Mouse (Mus musculus): ENCODE measurements around the gene Imp3. TPM values are rescaled to one million over a fixed set of nuclear protein-coding genes. Genes with fewer than 3 reads are reported as not detected.
A peak's percentile ranks its signal among the peaks of the same experiment; 100 is the strongest.

Gene Imp3
- polyA plus RNA-seq, 1 experiment from 2014 or later, result 42.6 TPM

- Histone ChIP-seq H3K27me3 (peaks cover 34% of the 10 kb centered on the region), H3K9ac (no peak overlapping the region), H3K4me3 (replicated peaks) (peak overlapping the region; percentile 12; the same call in 1 of the 2 replicates), H3K9me3 (replicated peaks) (no peaks in the 10 kb centered on the region), H3K4me1 (replicated peaks) (peaks cover 44% of the 10 kb centered on the region), H3K36me3 (replicated peaks) (no peaks in the 10 kb centered on the region), H3K27ac (replicated peaks) (peak overlapping the region; percentile 41; the same call in 1 of the 2 replicates), H3K4me2 (peak overlapping the region; percentile 52)
- ATAC-seq (ENCODE audit: insufficient read depth), result no peak
- 50% methylated on average over 8 of the region's 8 CpGs for WGBS (ENCODE audit: insufficient replicate concordance)
Measured at GRCm38 (mm10) chr9:56923841-56924650, 13.2 kb upstream of the Imp3 start.

GRCm38 (mm10) chr9:56924651-56925027 is 12.6 kb upstream of the Imp3 start:
- Histone ChIP-seq H3K4me1 (replicated peaks) (peaks cover 45% of the 10 kb centered on the region), H3K27me3 (peaks cover 40% of the 10 kb centered on the region), H3K36me3 (replicated peaks) (no peaks in the 10 kb centered on the region), H3K4me2 (peak overlapping the region; percentile 52), H3K4me3 (replicated peaks) (peak overlapping the region; percentile 12; the same call in 1 of the 2 replicates), H3K9ac (no peak overlapping the region), H3K9me3 (replicated peaks) (no peaks in the 10 kb centered on the region), H3K27ac (replicated peaks) (peak overlapping the region; percentile 41; the same call in 1 of the 2 replicates)
- 21% methylated on average over 7 of the region's 7 CpGs for WGBS (ENCODE audit: insufficient replicate concordance)
- ATAC-seq (ENCODE audit: insufficient read depth), result peak; percentile 26; the same call in 1 of the 2 replicates

GRCm38 (mm10) chr9:56925291-56926024 is 11.8 kb upstream of the Imp3 start:
- Histone ChIP-seq H3K9ac (no peak overlapping the region; the same call in 1 of the 2 replicates), H3K27ac (replicated peaks) (no peak overlapping the region), H3K4me2 (peak overlapping the region; percentile 52), H3K4me3 (replicated peaks) (peak overlapping the region; percentile 14; the same call in 1 of the 2 replicates), H3K9me3 (replicated peaks) (no peaks in the 10 kb centered on the region), H3K27me3 (peaks cover 49% of the 10 kb centered on the region), H3K4me1 (replicated peaks) (peaks cover 45% of the 10 kb centered on the region), H3K36me3 (replicated peaks) (no peaks in the 10 kb centered on the region)
- ATAC-seq (ENCODE audit: insufficient read depth), result no peak
- 82% methylated on average over 26 of the region's 26 CpGs for WGBS (ENCODE audit: insufficient replicate concordance)

GRCm38 (mm10) chr9:56926025-56926360 is 11.3 kb upstream of the Imp3 start:
- no peak overlapping the region for H3K9ac ChIP-seq
- no peak overlapping the region for H3K4me3 ChIP-seq (replicated peaks)
- peaks cover 45% of the 10 kb centered on the region for H3K4me1 ChIP-seq (replicated peaks)
- H3K4me2 ChIP-seq, result peak overlapping the region; percentile 52; the same call in 1 of the 2 replicates
- H3K27ac ChIP-seq (replicated peaks), result no peak overlapping the region
- peaks cover 54% of the 10 kb centered on the region for H3K27me3 ChIP-seq
- H3K9me3 ChIP-seq (replicated peaks), result no peaks in the 10 kb centered on the region
- no peak for ATAC-seq (ENCODE audit: insufficient read depth)
- 72% methylated on average over 10 of the region's 10 CpGs for WGBS (ENCODE audit: insufficient replicate concordance)
- H3K36me3 ChIP-seq (replicated peaks), result no peaks in the 10 kb centered on the region

GRCm38 (mm10) chr9:56926387-56926786 is 10.9 kb upstream of the Imp3 start:
- H3K4me2 ChIP-seq, result peak overlapping the region; percentile 87
- peak overlapping the region; percentile 67; the same call in 1 of the 2 replicates for H3K4me3 ChIP-seq (replicated peaks)
- H3K27ac ChIP-seq (replicated peaks), result no peak overlapping the region
- H3K9me3 ChIP-seq (replicated peaks), result no peaks in the 10 kb centered on the region
- peaks cover 54% of the 10 kb centered on the region for H3K27me3 ChIP-seq
- H3K4me1 ChIP-seq (replicated peaks), result peaks cover 45% of the 10 kb centered on the region
- WGBS (ENCODE audit: insufficient replicate concordance), result 68% methylated on average over 10 of the region's 10 CpGs
- H3K36me3 ChIP-seq (replicated peaks), result no peaks in the 10 kb centered on the region
- no peak for ATAC-seq (ENCODE audit: insufficient read depth)
- no peak overlapping the region for H3K9ac ChIP-seq

- WGBS (ENCODE audit: insufficient replicate concordance), result 3% methylated on average over 35 of the region's 35 CpGs
- peaks cover 45% of the 10 kb centered on the region for H3K4me1 ChIP-seq (replicated peaks)
- no peak for ATAC-seq (ENCODE audit: insufficient read depth)
Measured at GRCm38 (mm10) chr9:56927191-56928012, 9.9 kb upstream of the Imp3 start.

GRCm38 (mm10) chr9:56928041-56928811 is 9.0 kb upstream of the Imp3 start, which contains the start of gene Snx33:
TSS of gene Snx33 (minus strand) at chr9:56928371.
- ATAC-seq (ENCODE audit: insufficient read depth), result peak; percentile 65
- H3K4me1 ChIP-seq (replicated peaks), result peaks cover 45% of the 10 kb centered on the region
- peak within 1 kb of the TSS; percentile 73 for H3K27ac ChIP-seq (replicated peaks)
- WGBS (ENCODE audit: insufficient replicate concordance), result under 1% methylated on average over 49 of the region's 50 CpGs
- H3K4me2 ChIP-seq, result peak within 1 kb of the TSS; percentile 87
- H3K9me3 ChIP-seq (replicated peaks), result no peaks in the 10 kb centered on the region
- peaks cover 54% of the 10 kb centered on the region for H3K27me3 ChIP-seq
- peak within 1 kb of the TSS; percentile 66 for H3K9ac ChIP-seq
- H3K4me3 ChIP-seq (replicated peaks), result peak within 1 kb of the TSS; percentile 67
- no peaks in the 10 kb centered on the region for H3K36me3 ChIP-seq (replicated peaks)

More at GRCm38 (mm10) chr9:56927191-56928012, 9.9 kb upstream of the Imp3 start:
- H3K9ac ChIP-seq, result peak overlapping the region; percentile 66
- no peaks in the 10 kb centered on the region for H3K9me3 ChIP-seq (replicated peaks)
- no peaks in the 10 kb centered on the region for H3K36me3 ChIP-seq (replicated peaks)
- peak overlapping the region; percentile 67 for H3K4me3 ChIP-seq (replicated peaks)
- peak overlapping the region; percentile 87 for H3K4me2 ChIP-seq
- peaks cover 54% of the 10 kb centered on the region for H3K27me3 ChIP-seq
- peak overlapping the region; percentile 73 for H3K27ac ChIP-seq (replicated peaks)

DNA sequence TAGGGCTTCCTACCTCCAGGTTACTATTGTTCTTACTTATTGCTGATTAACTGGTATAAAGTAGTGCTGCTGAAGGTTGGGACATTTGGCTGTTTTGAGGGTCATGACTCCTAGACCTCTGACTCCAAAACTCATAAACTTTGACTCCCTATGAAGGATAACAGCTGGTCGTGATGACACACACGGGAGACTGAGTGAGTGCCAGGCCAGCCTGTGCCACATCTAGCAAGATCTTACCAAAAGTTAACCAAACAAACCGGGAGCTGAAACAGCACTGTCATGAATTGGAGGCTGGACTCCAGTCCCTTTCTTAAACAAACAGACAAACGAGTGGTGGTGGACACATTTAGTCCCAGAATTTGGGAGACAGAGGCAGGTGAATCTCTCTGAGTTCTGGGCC is 7.8 kb upstream of the Imp3 start:
- 33% methylated on average over 4 of the region's 4 CpGs for WGBS (ENCODE audit: insufficient replicate concordance)

DNA sequence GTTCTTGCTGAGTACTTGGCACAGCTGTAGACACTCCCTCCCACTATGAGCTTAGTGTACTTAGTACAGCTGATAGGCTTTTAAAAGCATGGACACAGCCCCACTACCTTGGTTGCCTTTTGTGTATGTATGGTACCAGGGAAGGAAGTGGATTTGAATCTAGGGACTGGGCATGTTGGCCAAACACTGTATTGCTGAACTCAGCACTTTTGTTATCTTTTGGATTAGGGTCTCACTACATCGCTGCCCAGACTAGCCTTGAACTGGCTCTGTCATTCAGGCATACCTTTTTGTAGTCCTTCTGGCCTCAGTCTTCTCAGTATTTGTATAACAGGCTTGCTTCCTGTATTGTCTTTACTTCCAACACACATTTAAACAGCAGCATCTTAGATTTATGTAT is 6.7 kb upstream of the Imp3 start:
- 48% methylated on average over 1 of the region's 1 CpGs for WGBS (ENCODE audit: insufficient replicate concordance)

More for the DNA sequence above, 7.8 kb upstream of the Imp3 start:
- Histone ChIP-seq H3K4me1 (replicated peaks) (peaks cover 37% of the 10 kb centered on the region), H3K9ac (no peak overlapping the region), H3K27me3 (peaks cover 54% of the 10 kb centered on the region), H3K4me2 (no peak overlapping the region), H3K9me3 (replicated peaks) (no peaks in the 10 kb centered on the region), H3K36me3 (replicated peaks) (no peaks in the 10 kb centered on the region), H3K4me3 (replicated peaks) (no peak overlapping the region), H3K27ac (replicated peaks) (no peak overlapping the region)
- no peak for ATAC-seq (ENCODE audit: insufficient read depth)

DNA sequence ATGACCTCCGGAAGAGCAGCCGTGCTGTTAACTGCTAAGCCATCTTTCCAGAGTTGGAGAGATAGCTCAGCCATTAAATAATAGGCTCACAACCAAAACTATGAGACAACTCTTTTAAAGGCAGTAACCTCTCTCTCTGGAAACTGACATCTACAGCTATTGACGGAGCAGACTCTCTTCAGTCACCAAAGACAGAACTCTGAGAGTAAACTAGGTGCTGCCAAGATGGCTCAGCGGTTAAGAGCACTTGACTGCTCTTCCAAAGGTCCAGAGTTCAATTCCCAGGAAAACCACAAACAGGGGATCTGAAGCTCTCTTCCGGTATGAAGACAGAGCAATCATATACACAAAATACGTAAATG is 433 bp upstream of the Imp3 start:
- peak overlapping the region; percentile 73 for H3K27ac ChIP-seq (replicated peaks)
- no peak for ATAC-seq (ENCODE audit: insufficient read depth)
- H3K27me3 ChIP-seq, result no peaks in the 10 kb centered on the region
- peak overlapping the region; percentile 40 for H3K9ac ChIP-seq
- H3K4me1 ChIP-seq (replicated peaks), result peaks cover 32% of the 10 kb centered on the region
- H3K9me3 ChIP-seq (replicated peaks), result no peaks in the 10 kb centered on the region
- WGBS (ENCODE audit: insufficient replicate concordance), result 11% methylated on average over 6 of the region's 6 CpGs
- H3K36me3 ChIP-seq (replicated peaks), result no peaks in the 10 kb centered on the region
- H3K4me2 ChIP-seq, result peak overlapping the region; percentile 93
- H3K4me3 ChIP-seq (replicated peaks), result peak overlapping the region; percentile 85

More for the DNA sequence above, 6.7 kb upstream of the Imp3 start:
- peaks cover 29% of the 10 kb centered on the region for H3K4me1 ChIP-seq (replicated peaks)
- peaks cover 54% of the 10 kb centered on the region for H3K27me3 ChIP-seq
- H3K9ac ChIP-seq, result no peak overlapping the region
- no peak for ATAC-seq (ENCODE audit: insufficient read depth)
- H3K4me3 ChIP-seq (replicated peaks), result no peak overlapping the region
- H3K36me3 ChIP-seq (replicated peaks), result no peaks in the 10 kb centered on the region
- H3K9me3 ChIP-seq (replicated peaks), result no peaks in the 10 kb centered on the region
- no peak overlapping the region for H3K4me2 ChIP-seq
- H3K27ac ChIP-seq (replicated peaks), result no peak overlapping the region
